Mouse (Mus musculus): Measurements from ENCODE around the gene Mt3. TPM values are rescaled to one million over a fixed set of nuclear protein-coding genes. Genes with fewer than 3 reads are reported as not detected.
A peak's percentile ranks its signal among the peaks of the same experiment; 100 is the strongest.

The Mt3 gene
- polyA plus RNA-seq (2014; fragmentation: Nextera tagmentation; extraction: Ambion mirVana) = 8.5 and 12.0 TPM in 2 replicates

DNA sequence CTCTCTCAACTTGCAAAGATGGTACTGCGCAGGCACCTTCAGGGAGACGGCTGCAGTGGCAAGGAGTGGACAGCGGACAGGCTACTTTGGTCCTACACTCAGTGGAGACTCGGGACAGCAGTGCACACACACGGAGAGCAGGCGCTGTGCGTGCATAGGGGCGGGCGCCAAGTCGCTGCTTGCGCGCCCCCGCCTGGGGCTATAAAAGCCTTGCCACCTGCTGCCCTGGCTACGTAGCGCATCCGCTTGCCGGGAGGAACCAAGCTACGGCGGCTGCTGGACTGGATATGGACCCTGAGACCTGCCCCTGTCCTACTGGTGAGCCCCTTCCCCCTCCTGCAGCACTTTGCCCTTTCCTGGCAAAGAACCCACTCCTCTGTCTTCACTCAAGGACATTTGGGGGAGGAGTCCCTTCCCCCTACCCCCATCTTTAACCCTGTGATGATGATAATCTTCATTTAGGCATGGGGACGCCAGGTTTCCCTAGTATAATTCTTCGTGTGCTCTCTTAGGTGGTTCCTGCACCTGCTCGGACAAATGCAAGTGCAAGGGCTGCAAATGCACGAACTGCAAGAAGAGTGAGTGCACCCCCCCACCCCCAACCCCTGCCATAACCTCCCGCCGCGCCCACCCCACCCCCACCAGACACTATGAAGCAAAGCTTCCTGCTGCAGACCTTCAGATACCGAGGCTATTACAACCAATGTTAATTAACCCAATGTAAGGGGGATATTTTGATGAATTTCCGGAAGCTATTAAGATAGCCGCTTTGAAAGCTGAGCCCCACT is at the start of gene Mt3:
TSS of gene Mt3 (plus strand) at position 95 of the 788 bp plus-strand sequence.
- no peaks in the 10 kb centered on the region for H3K36me3 ChIP-seq (ENCODE audit: control insufficient read depth, insufficient read depth, low read length)
- peaks cover 7% of the 10 kb centered on the region; the same call in 1 of the 2 replicates for H3K27me3 ChIP-seq (ENCODE audit: control insufficient read depth, insufficient read depth, low read length)
- peak within 1 kb of the TSS; percentile 34 for H3K4me3 ChIP-seq (ENCODE audit: low read depth, low read length)
- H3K9me3 ChIP-seq (ENCODE audit: control insufficient read depth, low read length) = no peaks in the 10 kb centered on the region
- peaks cover 13% of the 10 kb centered on the region for H3K4me1 ChIP-seq (ENCODE audit: control insufficient read depth, insufficient read depth, low read length)
- no peak within 1 kb of the TSS for H3K27ac ChIP-seq (ENCODE audit: low read depth, low read length)
- peak within 1 kb of the TSS; percentile 51 for H3K9ac ChIP-seq (ENCODE audit: low read length)
- peak within 1 kb of the TSS; percentile 57 for H3K4me2 ChIP-seq
- ATAC-seq (ENCODE audit: low FRiP score) (peak; percentile 85), DNase-seq (ENCODE audit: low spot score, missing footprints) (peak; percentile 94)
- 2% methylated on average over 29 of the region's 29 CpGs for WGBS

DNA sequence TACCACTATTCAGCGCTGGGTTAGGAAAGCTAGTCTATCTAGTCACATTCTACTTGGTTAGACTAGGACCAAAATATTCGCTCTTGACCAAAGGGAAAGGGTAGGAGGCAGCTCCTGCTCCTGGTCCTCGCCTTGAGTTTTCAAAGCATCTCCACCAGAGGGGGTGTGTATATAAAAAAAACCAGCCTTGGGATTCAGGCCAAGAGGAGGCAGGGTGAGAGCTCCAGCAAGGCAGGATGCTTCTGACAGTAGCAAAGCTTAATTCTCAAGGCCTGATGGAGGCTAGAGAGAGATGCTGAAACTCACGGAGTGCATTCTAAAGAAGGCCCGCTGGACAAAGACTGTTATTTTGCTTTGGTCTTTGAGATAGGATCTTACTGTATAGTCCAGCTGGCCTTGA is 48.3 kb upstream of the Mt3 start:
- Histone ChIP-seq H3K9me3 (ENCODE audit: control insufficient read depth, low read length) (no peaks in the 10 kb centered on the region), H3K4me2 (no peak overlapping the region), H3K27ac (ENCODE audit: low read depth, low read length) (no peak overlapping the region), H3K9ac (ENCODE audit: low read length) (no peak overlapping the region), H3K36me3 (ENCODE audit: control insufficient read depth, insufficient read depth, low read length) (no peaks in the 10 kb centered on the region), H3K4me1 (ENCODE audit: control insufficient read depth, insufficient read depth, low read length) (peaks cover under 1% of the 10 kb centered on the region), H3K27me3 (ENCODE audit: control insufficient read depth, insufficient read depth, low read length) (no peaks in the 10 kb centered on the region), H3K4me3 (ENCODE audit: low read depth, low read length) (no peak overlapping the region)
- whole genome bisulfite sequencing = 48% methylated on average over 5 of the region's 5 CpGs
- ATAC-seq (ENCODE audit: low FRiP score) (no peak), DNase-seq (ENCODE audit: low spot score, missing footprints) (no peak)

DNA sequence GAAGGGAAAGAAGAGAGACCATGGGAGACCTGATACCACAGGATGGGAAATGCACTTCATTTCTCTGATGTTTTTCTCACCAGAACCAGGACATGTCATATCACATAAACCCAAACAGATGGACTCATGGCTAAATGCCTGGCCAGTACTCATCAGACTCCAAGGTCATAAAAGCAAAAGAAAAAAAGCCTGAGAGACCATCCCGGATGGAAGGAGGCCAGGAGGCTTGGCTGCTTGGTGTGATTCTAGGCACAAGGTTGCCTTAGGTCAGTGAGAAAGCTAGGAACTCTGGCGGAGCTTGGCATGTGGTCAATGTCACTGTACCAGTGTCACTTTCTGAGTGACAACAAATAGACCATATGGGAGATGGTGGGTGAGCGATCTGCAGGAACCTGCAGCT is 44.5 kb upstream of the Mt3 start:
- Histone ChIP-seq H3K4me1 (ENCODE audit: control insufficient read depth, insufficient read depth, low read length) (no peaks in the 10 kb centered on the region), H3K36me3 (ENCODE audit: control insufficient read depth, insufficient read depth, low read length) (no peaks in the 10 kb centered on the region), H3K4me3 (ENCODE audit: low read depth, low read length) (no peak overlapping the region), H3K4me2 (no peak overlapping the region), H3K27ac (ENCODE audit: low read depth, low read length) (no peak overlapping the region), H3K9me3 (ENCODE audit: control insufficient read depth, low read length) (no peaks in the 10 kb centered on the region), H3K9ac (ENCODE audit: low read length) (no peak overlapping the region), H3K27me3 (ENCODE audit: control insufficient read depth, insufficient read depth, low read length) (no peaks in the 10 kb centered on the region)
- 85% methylated on average over 3 of the region's 3 CpGs for WGBS
- ATAC-seq (ENCODE audit: low FRiP score) (no peak), DNase-seq (ENCODE audit: low spot score, missing footprints) (no peak)

DNA sequence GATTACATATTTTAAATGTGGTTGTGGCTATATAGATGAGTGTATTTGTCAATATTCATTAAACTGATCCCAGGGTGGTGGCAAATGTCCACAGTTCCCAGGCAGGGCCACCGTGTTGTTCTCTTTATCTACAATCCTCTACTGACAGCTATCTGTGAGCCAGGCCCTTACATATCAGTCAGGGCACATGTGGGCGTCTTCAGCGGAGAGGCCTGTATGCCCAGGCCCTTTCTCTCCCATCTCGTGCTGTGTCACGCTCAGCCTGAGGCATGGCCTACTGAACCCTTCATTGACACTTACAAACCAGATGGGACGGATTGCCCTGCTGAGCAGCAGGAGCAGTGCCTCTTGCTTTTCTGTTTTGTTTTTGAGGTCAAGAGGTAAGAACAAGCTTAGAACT is 43.0 kb upstream of the Mt3 start:
- DNase-seq (ENCODE audit: low spot score, missing footprints) = no peak
- H3K9me3 ChIP-seq (ENCODE audit: control insufficient read depth, low read length) = no peaks in the 10 kb centered on the region

GRCm38 (mm10) chr8:94109835-94110234 is 42.6 kb upstream of the Mt3 start:
- Histone ChIP-seq H3K4me1 (ENCODE audit: control insufficient read depth, insufficient read depth, low read length) (no peaks in the 10 kb centered on the region), H3K9me3 (ENCODE audit: control insufficient read depth, low read length) (no peaks in the 10 kb centered on the region), H3K27me3 (ENCODE audit: control insufficient read depth, insufficient read depth, low read length) (no peaks in the 10 kb centered on the region), H3K4me2 (no peak overlapping the region), H3K36me3 (ENCODE audit: control insufficient read depth, insufficient read depth, low read length) (no peaks in the 10 kb centered on the region), H3K9ac (ENCODE audit: low read length) (no peak overlapping the region), H3K4me3 (ENCODE audit: low read depth, low read length) (no peak overlapping the region), H3K27ac (ENCODE audit: low read depth, low read length) (no peak overlapping the region)
- DNase-seq (ENCODE audit: low spot score, missing footprints) (no peak), ATAC-seq (ENCODE audit: low FRiP score) (no peak)
- 81% methylated on average over 5 of the region's 5 CpGs for WGBS

More for the DNA sequence above, 43.0 kb upstream of the Mt3 start:
- 67% methylated on average over 6 of the region's 6 CpGs for WGBS
- no peaks in the 10 kb centered on the region for H3K36me3 ChIP-seq (ENCODE audit: control insufficient read depth, insufficient read depth, low read length)
- no peaks in the 10 kb centered on the region for H3K27me3 ChIP-seq (ENCODE audit: control insufficient read depth, insufficient read depth, low read length)
- no peak overlapping the region for H3K4me3 ChIP-seq (ENCODE audit: low read depth, low read length)
- ATAC-seq (ENCODE audit: low FRiP score) = no peak
- no peaks in the 10 kb centered on the region for H3K4me1 ChIP-seq (ENCODE audit: control insufficient read depth, insufficient read depth, low read length)
- H3K4me2 ChIP-seq = no peak overlapping the region
- no peak overlapping the region for H3K27ac ChIP-seq (ENCODE audit: low read depth, low read length)
- H3K9ac ChIP-seq (ENCODE audit: low read length) = no peak overlapping the region

- Histone ChIP-seq H3K27me3 (ENCODE audit: control insufficient read depth, insufficient read depth, low read length) (no peaks in the 10 kb centered on the region), H3K4me2 (no peak overlapping the region), H3K4me3 (ENCODE audit: low read depth, low read length) (no peak overlapping the region), H3K4me1 (ENCODE audit: control insufficient read depth, insufficient read depth, low read length) (no peaks in the 10 kb centered on the region), H3K9me3 (ENCODE audit: control insufficient read depth, low read length) (no peaks in the 10 kb centered on the region), H3K27ac (ENCODE audit: low read depth, low read length) (no peak overlapping the region), H3K9ac (ENCODE audit: low read length) (no peak overlapping the region), H3K36me3 (ENCODE audit: control insufficient read depth, insufficient read depth, low read length) (no peaks in the 10 kb centered on the region)
- no peak for DNase-seq (ENCODE audit: low spot score, missing footprints)
- ATAC-seq (ENCODE audit: low FRiP score) = no peak
- 79% methylated on average over 6 of the region's 6 CpGs for WGBS
These were observed 41.8 kb upstream of the Mt3 start for GRCm38 (mm10) chr8:94110526-94111177.

DNA sequence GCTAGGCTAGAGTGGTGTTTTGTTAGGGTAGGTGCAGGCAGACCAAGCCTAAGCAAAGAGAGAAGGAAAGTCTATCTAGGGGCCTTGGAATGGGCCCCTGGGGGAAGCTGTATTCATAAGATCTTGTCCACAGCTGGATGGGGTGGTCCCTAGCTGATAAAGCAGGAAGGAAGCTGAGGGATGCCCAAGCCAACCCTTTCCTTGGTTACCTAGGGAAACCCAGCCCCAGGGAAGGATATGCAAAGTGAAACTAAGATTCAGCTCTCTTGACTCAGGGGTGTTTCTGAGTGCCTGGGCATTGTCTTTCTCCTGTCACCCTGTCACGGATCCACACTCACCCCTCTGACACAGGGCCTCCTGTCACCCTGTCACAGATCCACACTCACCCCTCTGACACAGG is 39.0 kb upstream of the Mt3 start:
- WGBS = 65% methylated on average over 1 of the region's 1 CpGs
- Histone ChIP-seq H3K9ac (ENCODE audit: low read length) (no peak overlapping the region), H3K27me3 (ENCODE audit: control insufficient read depth, insufficient read depth, low read length) (no peaks in the 10 kb centered on the region), H3K4me3 (ENCODE audit: low read depth, low read length) (no peak overlapping the region), H3K4me1 (ENCODE audit: control insufficient read depth, insufficient read depth, low read length) (peaks cover 2% of the 10 kb centered on the region; the same call in 1 of the 2 replicates), H3K36me3 (ENCODE audit: control insufficient read depth, insufficient read depth, low read length) (no peaks in the 10 kb centered on the region), H3K27ac (ENCODE audit: low read depth, low read length) (no peak overlapping the region), H3K4me2 (no peak overlapping the region), H3K9me3 (ENCODE audit: control insufficient read depth, low read length) (no peaks in the 10 kb centered on the region)
- no peak for DNase-seq (ENCODE audit: low spot score, missing footprints)
- ATAC-seq (ENCODE audit: low FRiP score) = no peak

- Histone ChIP-seq H3K4me2 (no peak overlapping the region), H3K36me3 (ENCODE audit: control insufficient read depth, insufficient read depth, low read length) (no peaks in the 10 kb centered on the region), H3K4me3 (ENCODE audit: low read depth, low read length) (no peak overlapping the region), H3K4me1 (ENCODE audit: control insufficient read depth, insufficient read depth, low read length) (peaks cover 8% of the 10 kb centered on the region), H3K27ac (ENCODE audit: low read depth, low read length) (no peak overlapping the region), H3K9ac (ENCODE audit: low read length) (no peak overlapping the region), H3K27me3 (ENCODE audit: control insufficient read depth, insufficient read depth, low read length) (no peaks in the 10 kb centered on the region), H3K9me3 (ENCODE audit: control insufficient read depth, low read length) (no peaks in the 10 kb centered on the region)
- DNase-seq (ENCODE audit: low spot score, missing footprints) = no peak
- ATAC-seq (ENCODE audit: low FRiP score) = no peak
- 87% methylated on average over 2 of the region's 2 CpGs for WGBS
These were observed 38.4 kb upstream of the Mt3 start for GRCm38 (mm10) chr8:94113972-94114371.

DNA sequence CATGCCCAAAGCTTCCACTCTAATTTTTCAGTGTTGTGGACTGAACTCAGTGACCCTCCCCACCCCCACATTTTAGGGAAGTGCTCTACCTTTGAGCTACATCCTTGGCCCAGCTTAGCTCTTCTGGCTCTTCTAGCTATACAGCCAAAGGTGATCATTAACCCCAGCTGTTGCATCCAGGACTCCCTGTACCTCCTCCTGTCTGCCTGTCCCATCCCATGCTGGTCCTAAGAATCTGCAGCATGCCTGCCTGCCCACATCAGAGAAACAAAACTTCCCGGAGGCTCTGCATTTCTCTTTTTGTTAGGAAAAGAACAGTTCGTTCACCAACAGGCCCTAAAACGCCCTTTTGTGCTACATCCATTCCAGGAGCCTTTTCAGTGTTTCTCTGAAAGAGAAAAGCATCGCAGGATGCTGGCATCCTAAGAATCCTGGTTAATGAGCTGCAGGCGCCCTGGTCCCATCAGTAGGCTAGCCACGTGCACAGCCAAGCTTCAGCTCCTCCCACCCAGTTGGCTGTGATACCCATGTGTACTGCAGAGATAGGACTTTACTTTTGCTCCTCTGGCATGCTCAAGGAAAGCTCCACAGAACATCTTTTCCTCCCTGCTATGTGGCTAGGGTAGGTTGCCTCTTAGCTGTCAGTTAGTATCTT is 33.5 kb upstream of the Mt3 start:
- 2% methylated on average over 6 of the region's 6 CpGs for WGBS
- no peak overlapping the region for H3K4me3 ChIP-seq (ENCODE audit: low read depth, low read length)

More for the DNA sequence above, 33.5 kb upstream of the Mt3 start:
- peak overlapping the region; percentile 83 for H3K27ac ChIP-seq (ENCODE audit: low read depth, low read length)
- H3K4me1 ChIP-seq (ENCODE audit: control insufficient read depth, insufficient read depth, low read length) = peaks cover 12% of the 10 kb centered on the region
- H3K9ac ChIP-seq (ENCODE audit: low read length) = peak overlapping the region; percentile 43
- DNase-seq (ENCODE audit: low spot score, missing footprints) (peak; percentile 94), ATAC-seq (ENCODE audit: low FRiP score) (peak; percentile 90)
- H3K4me2 ChIP-seq = peak overlapping the region; percentile 27
- no peaks in the 10 kb centered on the region for H3K9me3 ChIP-seq (ENCODE audit: control insufficient read depth, low read length)
- H3K27me3 ChIP-seq (ENCODE audit: control insufficient read depth, insufficient read depth, low read length) = no peaks in the 10 kb centered on the region
- H3K36me3 ChIP-seq (ENCODE audit: control insufficient read depth, insufficient read depth, low read length) = no peaks in the 10 kb centered on the region

Measured in midbrain, embryonic 11.5 days (tissue).